Mouse (Mus musculus) midbrain, embryonic 14.5 days (tissue): Measurements from ENCODE around the gene Pfkm. TPM values are rescaled to one million over a fixed set of nuclear protein-coding genes. Genes with fewer than 3 reads are reported as not detected.

Experiments
- ATAC-seq: fragments of 200-750 bp; cut with Nextera tagmentation; 2 replicates; pipeline ENCODE4 v1.8.0; 2017; ENCODE audit warnings: moderate number of reproducible peaks, moderate library complexity; ENCODE audit not compliant: low FRiP score, low TSS enrichment
- DNase-seq: peaks from one replicate; pipeline ENCODE4 v3.0.0-alpha.2; 2015
- H3K27ac ChIP-seq: fragments of 300-500 bp; sonication (generic); replicated peaks from 2 replicates; pipeline ENCODE4 v1.5.1; 2014; ENCODE audit warnings: mild to moderate bottlenecking, low read depth, low read length, moderate library complexity
- H3K27me3 ChIP-seq: fragments of 300-500 bp; sonication (generic); 2 replicates; pipeline ENCODE4 v1.6.1; 2014; ENCODE audit warnings: low read length, control low read depth, mixed read lengths; ENCODE audit not compliant: control insufficient read depth, insufficient read depth
- H3K36me3 ChIP-seq: fragments of 300-500 bp; sonication (generic); 2 replicates; pipeline ENCODE4 v1.6.1; 2014; ENCODE audit warnings: low read length, control low read depth; ENCODE audit not compliant: control insufficient read depth, insufficient read depth
- H3K4me1 ChIP-seq: fragments of 300-500 bp; sonication (generic); 2 replicates; pipeline ENCODE4 v1.6.1; 2014; ENCODE audit warnings: mild to moderate bottlenecking, antibody characterized with exemption, low read length, control low read depth; ENCODE audit not compliant: control insufficient read depth, insufficient read depth
- H3K4me2 ChIP-seq: fragments of 300-500 bp; sonication (generic); 2 replicates; pipeline ENCODE4 v1.6.1; 2014; ENCODE audit warnings: mild to moderate bottlenecking, low read length, moderate library complexity
- H3K4me3 ChIP-seq: fragments of 300-500 bp; sonication (generic); replicated peaks from 2 replicates; pipeline ENCODE4 v1.5.1; 2014; ENCODE audit warnings: low read depth, low read length
- H3K9ac ChIP-seq: fragments of 300-500 bp; sonication (generic); replicated peaks from 2 replicates; pipeline ENCODE4 v1.6.1; 2014; ENCODE audit warnings: mild to moderate bottlenecking, low read length, moderate library complexity
- H3K9me3 ChIP-seq: fragments of 300-500 bp; sonication (generic); 2 replicates; pipeline ENCODE4 v1.6.1; 2016; ENCODE audit warnings: low read length, control low read depth, mixed read lengths; ENCODE audit not compliant: control insufficient read depth
- WGBS: fragments of 180-500 bp; shearing (Covaris S2); extraction: QIAGEN DNeasy Blood & Tissue Kit; methylation state at CpG from one replicate; pipeline ENCODE4 v1.1.7; 2014; 5-methylcytosine and 5-hydroxymethylcytosine counted together
- polyA plus RNA-seq: library from polyadenylated mRNA; unstranded; fragments of >200 nt; fragmentation: Nextera tagmentation; extraction: Ambion mirVana; gene quantifications from 2 replicates; pipeline ENCODE4 v1.2.1, GENCODE M21; 2014

The Pfkm gene
- polyA plus RNA-seq, 1 experiment from 2014 or later, result 72.4 TPM

GRCm38 (mm10) chr15:98180567-98181131, 88.3 kb downstream of the Pfkm start:
- H3K4me2 ChIP-seq, result peak overlapping the region; percentile 82
- DNase-seq (no peak), ATAC-seq (no peak)
- 0 out of 2 replicates have a peak, but pooled peaks cover 5% of the 10 kb centered on the region for H3K4me1 ChIP-seq
- no peaks in the 10 kb centered on the region; the same call in 1 of the 2 replicates for H3K27me3 ChIP-seq
- no peaks in the 10 kb centered on the region for H3K9me3 ChIP-seq
- WGBS, result 3% methylated on average over 26 of the region's 26 CpGs
- peak overlapping the region; percentile 77 for H3K27ac ChIP-seq
- H3K4me3 ChIP-seq, result peak overlapping the region; percentile 45
- H3K9ac ChIP-seq, result peak overlapping the region; percentile 52
- no peaks in the 10 kb centered on the region for H3K36me3 ChIP-seq

GRCm38 (mm10) chr15:98181132-98181711, 88.8 kb downstream of the Pfkm start:
- peak overlapping the region; percentile 45 for H3K4me3 ChIP-seq
- H3K9me3 ChIP-seq, result no peaks in the 10 kb centered on the region
- under 1% methylated on average over 30 of the region's 30 CpGs for WGBS
- H3K9ac ChIP-seq, result peak overlapping the region; percentile 52
- ATAC-seq (peak; percentile 97), DNase-seq (peak; percentile 93)
- H3K36me3 ChIP-seq, result no peaks in the 10 kb centered on the region
- H3K27me3 ChIP-seq, result no peaks in the 10 kb centered on the region; the same call in 1 of the 2 replicates
- peak overlapping the region; percentile 82 for H3K4me2 ChIP-seq
- H3K27ac ChIP-seq, result peak overlapping the region; percentile 77
- 0 out of 2 replicates have a peak, but pooled peaks cover 5% of the 10 kb centered on the region for H3K4me1 ChIP-seq

Other genes with a start within 250 kb of the Pfkm start
- gene Hdac7, start 248.1 kb upstream of the Pfkm start, polyA plus RNA-seq, result 29.8 and 30.5 TPM in 2 replicates
- gene Vdr, start 182.0 kb upstream of the Pfkm start, polyA plus RNA-seq, result not detected in 2 replicates
- gene Tmem106c, start 128.4 kb upstream of the Pfkm start, polyA plus RNA-seq, result 52.3 and 63.6 TPM in 2 replicates
- gene Col2a1, start 87.9 kb upstream of the Pfkm start, polyA plus RNA-seq, result 39.3 and 45.2 TPM in 2 replicates
- 26.1 and 27.2 TPM in 2 replicates for gene Senp1, start 1.2 kb downstream of the Pfkm start, polyA plus RNA-seq
- 65.9 and 71.8 TPM in 2 replicates for gene Asb8, start 73.0 kb downstream of the Pfkm start, polyA plus RNA-seq
- gene Ccdc184, start 74.6 kb downstream of the Pfkm start, polyA plus RNA-seq, result 98.5 and 102 TPM in 2 replicates
- not detected in 2 replicates for gene Olfr288, start 103.0 kb downstream of the Pfkm start, polyA plus RNA-seq
- gene Gm44579, start 128.4 kb downstream of the Pfkm start, polyA plus RNA-seq, result not detected in 2 replicates
- gene Olfr287, start 128.5 kb downstream of the Pfkm start, polyA plus RNA-seq, result 0.17 TPM in 1 of 2 replicates, not detected in the other
- gene Olfr286, start 141.9 kb downstream of the Pfkm start, polyA plus RNA-seq, result not detected in 2 replicates
- not detected in 2 replicates for gene H1fnt, start 164.7 kb downstream of the Pfkm start, polyA plus RNA-seq
- 7.9 and 11.7 TPM in 2 replicates for gene Zfp641, start 203.6 kb downstream of the Pfkm start, polyA plus RNA-seq
- gene Olfr285, start 224.8 kb downstream of the Pfkm start, polyA plus RNA-seq, result not detected in 2 replicates
- gene Olfr284, start 248.4 kb downstream of the Pfkm start, polyA plus RNA-seq, result 0.40 TPM in 1 of 2 replicates, not detected in the other